Mouse (Mus musculus) testis, adult 2 months (tissue): ENCODE results near the gene C1qtnf1.

Experiments
- CTCF ChIP-seq: fragments of 200-500 bp; IDR thresholded peaks from 2 replicates; pipeline ENCODE4 v1.5.1; 2012; ENCODE audit warnings: low read depth, mild to moderate bottlenecking, inconsistent platforms, low read length, moderate library complexity; ENCODE audit not compliant: control insufficient read depth, insufficient read depth, insufficient replicate concordance
- POLR2A ChIP-seq: fragments of 200-500 bp; IDR thresholded peaks from 2 replicates; pipeline ENCODE4 v1.6.1; 2012; ENCODE audit warnings: low read depth, mild to moderate bottlenecking, inconsistent platforms, low read length, moderate library complexity; ENCODE audit not compliant: control insufficient read depth

GRCm38 (mm10) chr11:118399891-118400565 lies 28.0 kb upstream of the C1qtnf1 start:
- TF ChIP-seq CTCF (no peak), POLR2A (no peak)
